Mouse (Mus musculus): ENCODE measurements around the gene Dnal4.

DNA sequence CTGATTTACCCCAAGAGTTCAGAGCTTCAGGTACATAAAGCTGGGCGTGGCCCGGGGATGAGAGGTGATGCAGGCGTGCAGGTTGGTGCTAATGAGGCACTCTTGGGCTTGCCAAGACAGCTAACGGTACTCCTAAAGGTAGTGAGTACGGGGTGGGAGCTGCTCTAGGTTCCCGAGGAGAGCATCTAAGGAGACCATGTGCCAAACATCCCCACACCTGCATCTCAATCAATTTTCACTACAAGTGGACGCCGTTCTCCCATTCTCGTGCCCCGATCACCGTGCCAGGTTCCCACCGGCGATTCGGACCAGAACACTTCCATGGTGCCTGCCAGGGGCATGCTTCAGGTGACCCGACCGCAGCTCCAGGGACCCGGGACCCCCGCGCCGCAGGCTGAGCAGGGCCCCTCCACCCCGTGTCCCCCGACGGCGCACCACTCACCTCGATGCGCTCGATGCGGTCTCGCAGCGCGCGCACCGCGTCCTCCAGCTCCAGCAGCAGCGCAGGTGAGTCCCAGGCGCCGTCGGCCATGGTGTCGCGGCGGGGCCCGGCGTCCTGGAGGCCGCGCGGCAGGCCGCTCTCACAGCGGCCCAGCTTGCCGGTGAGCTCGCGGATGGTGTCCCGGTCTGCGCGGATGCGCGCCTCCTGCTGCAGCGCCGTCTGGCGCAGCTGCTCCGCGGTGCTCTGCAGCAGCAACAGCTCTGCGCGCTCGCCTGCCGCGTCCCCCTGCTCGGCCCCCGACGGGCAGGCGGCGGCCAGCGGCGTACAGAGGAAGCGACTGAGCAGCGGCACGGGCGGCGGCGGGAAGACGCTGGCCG is 26.1 kb upstream of the Dnal4 start:
- no peak for TF ChIP-seq MAX (IDR thresholded peaks at IDR 0.05; ENCODE audit: low read depth)
- TF ChIP-seq POLR2A (IDR thresholded peaks at IDR 0.05; ENCODE audit: insufficient read length, low read depth): no peak

Data from myocyte (in vitro differentiated cells).